Mouse (Mus musculus) intestine, embryonic 16.5 days (tissue): ENCODE measurements around the gene Mob3a. TPM values are rescaled to one million over a fixed set of nuclear protein-coding genes. Genes with fewer than 3 reads are reported as not detected.

Experiments
- ATAC-seq: fragments of 200-750 bp; cut with Nextera tagmentation; 2 replicates; pipeline ENCODE4 v1.8.0; 2017; ENCODE audit warnings: moderate TSS enrichment, moderate library complexity
- H3K27ac ChIP-seq: fragments of 300-500 bp; sonication (generic); 2 replicates; pipeline ENCODE4 v1.5.1; 2014; ENCODE audit warnings: mild to moderate bottlenecking, low read length
- H3K27me3 ChIP-seq: fragments of 300-500 bp; sonication (generic); replicated peaks from 2 replicates; pipeline ENCODE4 v1.6.1; 2014; ENCODE audit warnings: low read length, control low read depth, mixed read lengths; ENCODE audit not compliant: control insufficient read depth, insufficient read depth
- H3K36me3 ChIP-seq: fragments of 300-500 bp; sonication (generic); 2 replicates; pipeline ENCODE4 v1.6.1; 2014; ENCODE audit warnings: low read length, control low read depth; ENCODE audit not compliant: control insufficient read depth, insufficient read depth
- H3K4me1 ChIP-seq: fragments of 300-500 bp; sonication (generic); 2 replicates; pipeline ENCODE4 v1.6.1; 2014; ENCODE audit warnings: low read length, control low read depth, mixed read lengths; ENCODE audit not compliant: control insufficient read depth, insufficient read depth
- H3K4me2 ChIP-seq: fragments of 300-500 bp; sonication (generic); 2 replicates; pipeline ENCODE4 v1.6.1; 2014; ENCODE audit warnings: low read depth, low read length, control low read depth
- H3K4me3 ChIP-seq: fragments of 300-500 bp; sonication (generic); 2 replicates; pipeline ENCODE4 v1.5.1; 2014; ENCODE audit warnings: mild to moderate bottlenecking, low read length
- H3K9ac ChIP-seq: fragments of 300-500 bp; sonication (generic); 2 replicates; pipeline ENCODE4 v1.6.1; 2014; ENCODE audit warnings: low read depth, low read length
- H3K9me3 ChIP-seq: fragments of 300-500 bp; sonication (generic); 2 replicates; pipeline ENCODE4 v1.6.1; 2016; ENCODE audit warnings: low read length, control low read depth; ENCODE audit not compliant: control insufficient read depth
- WGBS: fragments of 180-500 bp; shearing (Covaris S2); extraction: QIAGEN DNeasy Blood & Tissue Kit; methylation state at CpG from one replicate; pipeline ENCODE4 v1.1.7; 2014; 5-methylcytosine and 5-hydroxymethylcytosine counted together
- polyA plus RNA-seq: library from polyadenylated mRNA; unstranded; fragments of >200 nt; fragmentation: Nextera tagmentation; extraction: Ambion mirVana; gene quantifications from 2 replicates; pipeline ENCODE4 v1.2.1, GENCODE M21; 2015

The Mob3a gene
- polyA plus RNA-seq, 1 experiment from 2014 or later, result 41.8 TPM

DNA sequence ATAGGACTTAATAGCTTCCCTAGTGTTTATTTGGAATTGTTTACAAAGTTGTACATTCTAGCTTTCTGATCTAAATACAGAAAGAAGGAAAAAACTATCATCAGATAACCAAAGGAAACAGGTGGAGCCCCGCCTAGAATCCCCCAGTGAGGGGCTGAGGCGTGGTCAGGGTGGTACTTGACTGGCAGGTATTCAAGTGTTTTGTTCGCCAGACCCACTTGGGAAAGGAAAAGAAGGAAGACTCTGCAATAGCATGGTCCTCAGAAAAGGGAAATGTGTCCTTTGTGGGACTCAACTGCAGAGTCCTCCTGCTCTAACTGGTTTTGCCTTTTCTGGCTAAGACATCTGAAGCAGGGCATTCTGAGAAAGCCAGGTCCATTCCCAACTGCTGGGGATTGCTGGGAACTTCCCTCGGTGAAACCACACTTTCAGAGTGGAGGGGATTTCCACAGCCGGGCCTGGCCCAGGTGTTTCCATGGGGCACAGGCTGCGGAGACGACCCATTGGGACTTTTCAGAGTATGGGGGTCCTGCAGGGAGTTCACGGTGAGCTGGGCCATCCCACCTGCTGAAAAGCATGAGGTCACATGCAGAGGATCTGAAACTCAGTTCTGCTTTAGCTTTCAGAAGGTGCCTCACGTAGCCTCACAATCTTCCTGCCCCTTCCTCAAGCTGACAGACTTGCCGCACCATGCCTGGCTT, 5.8 kb downstream of the Mob3a start:
- Histone ChIP-seq H3K4me3 (no peak overlapping the region), H3K9me3 (no peaks in the 10 kb centered on the region), H3K4me2 (no peak overlapping the region), H3K9ac (0 out of 2 replicates have a peak overlapping the region, but pooled peaks have one; percentile 21), H3K27me3 (no peaks in the 10 kb centered on the region), H3K4me1 (peaks cover 19% of the 10 kb centered on the region), H3K27ac (peak overlapping the region; percentile 17), H3K36me3 (no peaks in the 10 kb centered on the region)
- no peak for ATAC-seq
- 58% methylated on average over 10 of the region's 10 CpGs for WGBS

DNA sequence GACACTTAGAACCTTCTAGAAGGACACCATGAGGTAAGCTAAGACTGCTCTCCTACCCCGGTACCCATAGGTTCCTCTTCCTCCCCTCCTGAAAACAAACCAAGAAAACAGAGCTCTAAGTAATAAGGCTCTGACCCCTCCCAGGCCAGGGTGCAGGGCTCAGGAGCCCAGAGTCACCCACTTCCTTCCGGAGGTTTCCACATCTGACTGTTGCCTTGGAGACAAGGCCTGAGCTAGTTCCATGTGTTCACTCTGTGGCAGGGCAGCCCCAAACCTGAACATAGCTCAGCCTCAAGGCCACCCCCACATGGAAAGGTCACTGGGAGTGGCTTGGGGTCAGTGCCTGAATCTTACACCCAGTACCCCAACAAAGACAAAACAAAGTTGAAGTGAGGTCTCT, 6.6 kb downstream of the Mob3a start:
- Histone ChIP-seq H3K4me3 (no peak overlapping the region), H3K36me3 (no peaks in the 10 kb centered on the region), H3K27ac (peak overlapping the region; percentile 21; the same call in 1 of the 2 replicates), H3K4me1 (peaks cover 13% of the 10 kb centered on the region; the same call in 1 of the 2 replicates), H3K27me3 (no peaks in the 10 kb centered on the region), H3K9ac (no peak overlapping the region), H3K9me3 (no peaks in the 10 kb centered on the region), H3K4me2 (no peak overlapping the region)
- ATAC-seq, result peak; percentile 24; the same call in 1 of the 2 replicates
- 67% methylated on average over 2 of the region's 2 CpGs for WGBS

- 91% methylated on average over 13 of the region's 13 CpGs for WGBS
- Histone ChIP-seq H3K27me3 (no peaks in the 10 kb centered on the region), H3K36me3 (0 out of 2 replicates have a peak, but pooled peaks cover 2% of the 10 kb centered on the region), H3K9me3 (no peaks in the 10 kb centered on the region), H3K9ac (no peak overlapping the region), H3K4me1 (peaks cover 8% of the 10 kb centered on the region; the same call in 1 of the 2 replicates), H3K27ac (no peak overlapping the region), H3K4me2 (no peak overlapping the region), H3K4me3 (no peak overlapping the region)
- ATAC-seq, result no peak
These were observed 7.4 kb downstream of the Mob3a start for GRCm38 (mm10) chr10:80694159-80694938.

GRCm38 (mm10) chr10:80693401-80694045, 8.3 kb downstream of the Mob3a start:
- 94% methylated on average over 12 of the region's 12 CpGs for WGBS
- Histone ChIP-seq H3K4me1 (peaks cover 8% of the 10 kb centered on the region; the same call in 1 of the 2 replicates), H3K27me3 (no peaks in the 10 kb centered on the region), H3K27ac (no peak overlapping the region), H3K9me3 (no peaks in the 10 kb centered on the region), H3K4me2 (no peak overlapping the region), H3K36me3 (0 out of 2 replicates have a peak, but pooled peaks cover 2% of the 10 kb centered on the region), H3K4me3 (no peak overlapping the region), H3K9ac (no peak overlapping the region)
- ATAC-seq, result no peak

- H3K27ac ChIP-seq, result no peak overlapping the region
- H3K9ac ChIP-seq, result peak overlapping the region; percentile 14; the same call in 1 of the 2 replicates
- H3K27me3 ChIP-seq, result no peaks in the 10 kb centered on the region
- 0 out of 2 replicates have a peak, but pooled peaks cover 2% of the 10 kb centered on the region for H3K36me3 ChIP-seq
- peaks cover 8% of the 10 kb centered on the region; the same call in 1 of the 2 replicates for H3K4me1 ChIP-seq
- no peaks in the 10 kb centered on the region for H3K9me3 ChIP-seq
- no peak overlapping the region for H3K4me2 ChIP-seq
- H3K4me3 ChIP-seq, result no peak overlapping the region
- no peak for ATAC-seq
- 78% methylated on average over 14 of the region's 14 CpGs for WGBS
These were observed 9.3 kb downstream of the Mob3a start for GRCm38 (mm10) chr10:80692249-80693165.

DNA sequence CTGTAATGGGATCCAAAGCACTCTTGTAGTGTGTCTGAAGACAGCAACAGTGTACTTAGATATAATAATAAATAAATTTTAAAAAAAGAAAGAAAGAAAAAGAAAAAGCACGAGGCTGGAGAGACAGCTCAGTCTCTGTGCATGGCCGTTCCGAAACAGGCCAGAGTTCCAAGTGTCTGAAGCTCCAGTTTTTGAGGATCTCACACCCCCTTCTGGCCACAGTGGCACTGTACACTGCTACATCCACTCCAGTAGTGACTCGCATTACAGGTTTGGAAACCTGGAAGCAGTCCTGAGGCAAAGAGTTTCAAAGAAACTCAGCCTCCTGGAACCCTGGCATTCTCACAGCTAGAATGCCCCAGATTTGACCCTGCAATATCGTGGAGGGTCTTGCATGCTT, 13.9 kb downstream of the Mob3a start:
- Histone ChIP-seq H3K27me3 (no peaks in the 10 kb centered on the region), H3K4me2 (no peak overlapping the region), H3K27ac (no peak overlapping the region), H3K4me3 (no peak overlapping the region), H3K9ac (no peak overlapping the region), H3K36me3 (peaks cover 2% of the 10 kb centered on the region; the same call in 1 of the 2 replicates), H3K9me3 (no peaks in the 10 kb centered on the region), H3K4me1 (0 out of 2 replicates have a peak, but pooled peaks cover 2% of the 10 kb centered on the region)
- peak; percentile 77 for ATAC-seq
- WGBS, result 37% methylated on average over 5 of the region's 5 CpGs

DNA sequence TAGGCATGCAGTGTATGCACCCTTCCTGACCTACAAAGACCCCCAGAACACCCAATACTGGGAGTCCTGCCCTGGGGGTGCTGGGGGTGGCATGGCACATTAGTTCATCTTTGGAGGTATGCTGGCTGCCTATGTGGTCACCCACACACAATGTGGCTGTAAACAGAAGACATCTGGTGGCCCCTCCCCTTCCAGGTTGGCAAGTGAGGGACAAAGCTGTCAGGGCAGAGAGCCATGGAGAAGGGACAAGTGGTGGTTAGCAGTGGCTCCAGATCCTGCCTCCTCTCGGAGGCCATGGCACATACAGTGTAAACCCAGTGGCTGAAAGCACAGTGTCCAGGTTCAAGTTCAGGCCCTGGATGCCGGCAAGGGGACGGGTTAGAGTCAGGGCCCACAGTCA, 15.2 kb downstream of the Mob3a start:
- Histone ChIP-seq H3K4me1 (0 out of 2 replicates have a peak, but pooled peaks cover 2% of the 10 kb centered on the region), H3K36me3 (peaks cover 2% of the 10 kb centered on the region; the same call in 1 of the 2 replicates)

GRCm38 (mm10) chr10:80684984-80685383, 16.8 kb downstream of the Mob3a start:
- no peaks in the 10 kb centered on the region for H3K9me3 ChIP-seq
- no peak overlapping the region for H3K4me2 ChIP-seq
- H3K9ac ChIP-seq, result no peak overlapping the region
- WGBS, result 82% methylated on average over 4 of the region's 4 CpGs
- H3K36me3 ChIP-seq, result peaks cover 1% of the 10 kb centered on the region; the same call in 1 of the 2 replicates
- no peak overlapping the region for H3K4me3 ChIP-seq
- no peak for ATAC-seq
- H3K4me1 ChIP-seq, result 0 out of 2 replicates have a peak, but pooled peaks cover 2% of the 10 kb centered on the region
- no peak overlapping the region for H3K27ac ChIP-seq
- H3K27me3 ChIP-seq, result no peaks in the 10 kb centered on the region

More for the DNA sequence above, 15.2 kb downstream of the Mob3a start:
- Histone ChIP-seq H3K9ac (no peak overlapping the region), H3K4me3 (no peak overlapping the region), H3K9me3 (no peaks in the 10 kb centered on the region), H3K27ac (no peak overlapping the region), H3K27me3 (no peaks in the 10 kb centered on the region), H3K4me2 (no peak overlapping the region)
- WGBS, result 96% methylated on average over 3 of the region's 3 CpGs
- no peak for ATAC-seq
